Mouse (Mus musculus): ENCODE data around the gene Slc17a3.

Slc17a3 gene

DNA sequence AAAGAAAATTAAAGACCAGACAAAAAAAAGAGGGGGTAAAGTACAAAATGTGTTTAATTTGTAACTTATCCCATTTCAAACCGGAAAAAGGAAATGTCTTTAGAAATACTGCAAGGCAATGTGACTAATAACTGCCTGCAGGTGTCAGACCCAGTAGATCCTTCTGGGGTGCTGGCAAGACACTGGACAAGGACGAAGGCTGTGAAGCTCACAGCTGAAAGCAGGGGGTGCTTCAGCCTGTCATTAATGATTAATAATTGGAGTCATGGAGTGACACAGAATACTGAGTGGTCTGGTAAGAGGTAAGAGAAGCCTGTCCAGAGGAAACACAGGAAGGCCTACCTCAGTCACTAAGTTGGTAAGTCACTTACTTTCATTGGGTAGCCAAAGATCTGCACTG is at the start of gene Slc17a3:
Gene Slc17a3, plus strand, starts transcription at position 127 of the 400 bp plus-strand sequence.
- no peak for DNase-seq (ENCODE audit: extremely low read depth, low read depth)

- peak; percentile 53 for DNase-seq (ENCODE audit: extremely low read depth, low read depth)
Measured at GRCm38 (mm10) chr13:23792520-23792919, 46.7 kb upstream of the Slc17a3 start.

DNA sequence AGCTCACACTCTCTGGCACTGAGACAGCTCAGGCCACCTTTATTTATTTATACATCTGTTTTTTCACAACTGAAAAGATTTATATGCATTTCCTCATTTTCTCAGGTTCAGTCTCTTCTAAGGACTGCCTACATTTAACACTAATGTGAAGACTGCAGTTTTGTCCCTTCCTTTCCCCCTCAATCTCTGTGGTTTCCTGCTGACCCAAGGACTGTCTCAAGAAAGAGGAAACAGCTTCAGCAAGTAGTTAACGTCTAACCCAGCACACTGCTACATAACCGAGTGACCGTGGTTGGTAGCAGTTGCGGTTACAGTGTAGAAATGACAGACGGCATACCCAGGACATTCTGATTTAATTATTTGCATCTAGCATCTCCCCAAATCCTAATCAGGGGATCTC is 39.8 kb upstream of the Slc17a3 start:
- DNase-seq (ENCODE audit: extremely low read depth, low read depth), result no peak

GRCm38 (mm10) chr13:23804532-23804931 is 34.7 kb upstream of the Slc17a3 start:
- no peak for DNase-seq (ENCODE audit: extremely low read depth, low read depth)

GRCm38 (mm10) chr13:23806422-23807052 is 32.7 kb upstream of the Slc17a3 start, which contains the start of gene Slc17a2:
Gene Slc17a2 (plus strand): TSS chr13:23806993.
- no peak for DNase-seq (ENCODE audit: extremely low read depth, low read depth)

- no peak for DNase-seq (ENCODE audit: extremely low read depth, low read depth)
Measured at GRCm38 (mm10) chr13:23816148-23816547, 23.1 kb upstream of the Slc17a3 start.

GRCm38 (mm10) chr13:23820179-23820940 is 18.9 kb upstream of the Slc17a3 start:
- no peak for DNase-seq (ENCODE audit: extremely low read depth, low read depth)

DNA sequence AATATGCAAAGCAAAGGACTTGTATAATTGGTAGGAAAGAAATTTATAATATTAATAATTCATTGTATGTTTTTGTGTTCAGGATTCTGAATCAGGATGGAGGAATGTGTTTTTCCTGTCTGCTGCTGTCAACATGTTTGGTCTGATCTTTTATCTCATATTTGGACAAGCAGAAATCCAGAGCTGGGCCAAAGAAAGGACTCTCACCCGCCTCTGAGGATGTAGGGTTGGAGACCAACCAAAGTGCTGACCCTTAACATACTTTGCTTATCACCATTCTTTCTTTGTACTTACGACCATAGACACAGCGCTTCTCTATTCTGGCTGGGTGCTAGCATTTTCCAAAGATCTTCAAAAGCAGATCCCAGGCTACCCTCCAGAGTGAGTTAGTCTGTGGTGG is 17.0 kb upstream of the Slc17a3 start:
- no peak for DNase-seq (ENCODE audit: extremely low read depth, low read depth)

GRCm38 (mm10) chr13:23826606-23827005 is 12.6 kb upstream of the Slc17a3 start:
- no peak for DNase-seq (ENCODE audit: extremely low read depth, low read depth)

- DNase-seq (ENCODE audit: extremely low read depth, low read depth), result peak; percentile 20
Measured at GRCm38 (mm10) chr13:23833053-23833452, 6.2 kb upstream of the Slc17a3 start.

GRCm38 (mm10) chr13:23834836-23835235 is 4.4 kb upstream of the Slc17a3 start:
- DNase-seq (ENCODE audit: extremely low read depth, low read depth), result no peak

DNA sequence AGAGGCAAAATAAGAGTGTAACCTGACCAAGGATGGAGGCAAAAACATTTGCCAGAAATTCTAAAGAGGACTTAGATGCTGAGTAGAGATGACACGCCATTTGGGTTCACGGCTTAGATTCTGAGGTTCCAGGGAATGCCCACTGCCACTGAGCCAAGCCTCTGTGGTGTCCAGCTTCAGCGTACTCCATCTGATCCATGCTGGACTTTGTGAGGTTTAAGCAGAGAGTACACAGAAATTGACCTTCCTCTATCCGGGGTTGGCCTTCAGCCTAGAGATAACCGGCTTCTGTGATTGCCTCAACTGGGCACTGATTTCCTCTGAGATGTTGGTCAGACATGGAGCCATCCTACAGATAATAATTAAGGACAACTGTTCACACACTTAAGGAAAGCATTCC is 2.6 kb upstream of the Slc17a3 start:
- no peak for DNase-seq (ENCODE audit: extremely low read depth, low read depth)

GRCm38 (mm10) chr13:23845851-23846250 is 6.6 kb downstream of the Slc17a3 start:
- no peak for DNase-seq (ENCODE audit: extremely low read depth, low read depth)

GRCm38 (mm10) chr13:23849299-23849698 is 10.1 kb downstream of the Slc17a3 start:
- no peak for DNase-seq (ENCODE audit: extremely low read depth, low read depth)

- DNase-seq (ENCODE audit: extremely low read depth, low read depth), result no peak
Measured at GRCm38 (mm10) chr13:23856401-23856800, 17.2 kb downstream of the Slc17a3 start.

DNA sequence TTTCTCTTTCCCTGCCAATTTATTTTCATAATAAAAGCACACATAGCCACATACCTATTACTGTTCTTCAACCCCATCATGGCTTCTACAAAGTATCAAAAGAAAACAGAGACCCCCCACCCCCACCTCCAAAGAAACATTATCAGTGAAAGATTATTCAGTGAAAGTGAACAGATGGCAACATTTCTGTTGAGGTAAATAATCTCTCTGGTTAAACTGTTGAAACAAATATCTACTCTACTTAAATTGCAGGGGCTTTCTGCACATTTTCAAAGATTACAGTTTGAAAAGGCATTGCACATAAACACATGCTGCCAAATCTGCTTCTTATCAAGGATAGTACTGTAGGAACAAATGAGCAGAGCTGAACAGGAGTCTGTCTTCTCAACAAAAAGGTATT is 22.6 kb downstream of the Slc17a3 start:
- no peak for DNase-seq (ENCODE audit: extremely low read depth, low read depth)

DNA sequence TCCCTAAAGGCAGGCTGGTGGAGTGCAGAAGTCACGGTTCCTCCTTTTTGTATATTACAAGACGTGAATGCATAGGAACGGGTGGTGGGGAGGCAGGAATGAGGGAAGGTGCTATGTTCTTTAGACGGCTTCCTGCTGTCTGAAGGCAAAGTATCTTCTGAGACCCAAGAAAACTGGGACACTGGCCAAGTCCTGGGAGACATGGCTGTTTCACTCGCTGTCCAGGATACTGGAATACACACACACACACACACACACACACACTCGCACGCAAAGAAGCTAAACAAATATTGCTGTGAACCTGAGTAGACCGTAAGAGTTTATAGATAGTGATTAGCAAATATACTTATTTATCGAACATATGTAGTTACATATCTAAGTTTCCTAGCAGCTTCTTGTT is 25.5 kb downstream of the Slc17a3 start:
- DNase-seq (ENCODE audit: extremely low read depth, low read depth), result no peak

- no peak for DNase-seq (ENCODE audit: extremely low read depth, low read depth)
Measured at GRCm38 (mm10) chr13:23866086-23866710, 27.0 kb downstream of the Slc17a3 start.

DNA sequence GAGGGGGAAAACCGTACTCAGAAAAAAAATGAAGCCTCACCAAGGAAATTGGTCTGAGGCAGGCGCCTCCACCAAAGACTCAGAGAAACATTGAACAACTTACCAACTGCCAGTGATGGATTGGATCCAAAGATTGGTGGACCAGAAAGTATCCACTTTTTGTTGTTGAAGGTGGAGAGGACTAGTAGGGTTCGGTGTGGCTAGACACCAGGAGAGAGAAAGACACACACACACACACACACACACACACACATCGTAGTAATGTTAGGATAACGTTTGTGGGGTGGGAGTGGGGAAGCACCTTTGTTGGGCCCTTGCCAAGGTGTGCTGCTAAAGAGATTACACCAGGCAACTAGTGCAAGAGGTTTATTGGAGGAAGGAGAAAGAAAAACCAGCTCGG is 27.8 kb downstream of the Slc17a3 start:
- DNase-seq (ENCODE audit: extremely low read depth, low read depth), result no peak

GRCm38 (mm10) chr13:23867405-23867804 is 28.2 kb downstream of the Slc17a3 start, which contains the start of gene Slc17a1:
Gene Slc17a1 (plus strand): TSS chr13:23867750.
- no peak for DNase-seq (ENCODE audit: extremely low read depth, low read depth)

- DNase-seq (ENCODE audit: extremely low read depth, low read depth), result no peak
Measured at GRCm38 (mm10) chr13:23868790-23869533, 29.7 kb downstream of the Slc17a3 start.

- no peak for DNase-seq (ENCODE audit: extremely low read depth, low read depth)
Measured at GRCm38 (mm10) chr13:23869996-23870395, 30.8 kb downstream of the Slc17a3 start.

Data from MEL-GATA-1-ER (cell line).